Mouse (Mus musculus) cortical plate, adult 2 months (tissue): Measurements from ENCODE around the gene Actg1.

Source experiments
- CTCF ChIP-seq: fragments of 200-500 bp; IDR thresholded peaks from 2 replicates; pipeline ENCODE4 v1.5.1; 2011; ENCODE audit warnings: mild to moderate bottlenecking, control low read depth, low read length; ENCODE audit not compliant: insufficient read depth; ENCODE audit errors: extremely low read depth
- POLR2A ChIP-seq: fragments of 200-500 bp; IDR thresholded peaks from 2 replicates; pipeline ENCODE4 v1.6.1; 2011; ENCODE audit warnings: mild to moderate bottlenecking, low read length, control low read depth; ENCODE audit not compliant: insufficient read depth; ENCODE audit errors: extremely low read depth

- TF ChIP-seq CTCF: no peak
- TF ChIP-seq POLR2A: no peak
Observed at GRCm38 (mm10) chr11:120339978-120340513, 8.3 kb downstream of the Actg1 start.
